Mouse (Mus musculus) macrophage (primary cell): ENCODE results near the gene Hipk3. TPM values are rescaled to one million over a fixed set of nuclear protein-coding genes. Genes with fewer than 3 reads are reported as not detected.

Experiments
- H3K27ac ChIP-seq: fragments of 350-480 bp; formaldehyde crosslinking; 2 replicates; pipeline ENCODE4 v1.9.0; 2021
- H3K36me3 ChIP-seq: fragments of 350-480 bp; formaldehyde crosslinking; 2 replicates; pipeline ENCODE4 v1.9.0; 2021; ENCODE audit errors: inconsistent target
- H3K4me3 ChIP-seq: fragments of 350-480 bp; formaldehyde crosslinking; 2 replicates; pipeline ENCODE4 v1.9.0; 2021; ENCODE audit errors: inconsistent target
- H3K79me2 ChIP-seq: fragments of 350-480 bp; formaldehyde crosslinking; 2 replicates; pipeline ENCODE4 v1.9.0; 2021; ENCODE audit errors: inconsistent target
- WGBS: methylation state at CpG from one replicate; pipeline ENCODE4 v1.1.7; 2026; ENCODE audit warnings: inconsistent platforms; ENCODE audit not compliant: missing documents; 5-methylcytosine and 5-hydroxymethylcytosine counted together
- polyA plus RNA-seq: library from polyadenylated mRNA; stranded (reverse); fragments of 250-400 nt; gene quantifications from 3 replicates; pipeline ENCODE4 v1.2.4, GENCODE M21; 2018; ENCODE audit warnings: inconsistent platforms

The Hipk3 gene
- polyA plus RNA-seq, 1 experiment from 2014 or later, result 25.7 TPM

- H3K27ac ChIP-seq, result no peak overlapping the region
- 41% methylated on average over 2 of the region's 2 CpGs for WGBS
- H3K79me2 ChIP-seq, result peaks cover 67% of the 10 kb centered on the region
- no peak overlapping the region for H3K4me3 ChIP-seq
- H3K36me3 ChIP-seq, result no peaks in the 10 kb centered on the region
Measured at GRCm38 (mm10) chr2:104491221-104491795, 2.9 kb downstream of the Hipk3 start.

GRCm38 (mm10) chr2:104490761-104491160 is 3.5 kb downstream of the Hipk3 start:
- 100% methylated on average over 2 of the region's 2 CpGs for WGBS
- Histone ChIP-seq H3K27ac (no peak overlapping the region), H3K36me3 (no peaks in the 10 kb centered on the region), H3K79me2 (peaks cover 73% of the 10 kb centered on the region), H3K4me3 (no peak overlapping the region)

- H3K4me3 ChIP-seq, result no peak overlapping the region
- H3K36me3 ChIP-seq, result no peaks in the 10 kb centered on the region
- 96% methylated on average over 2 of the region's 2 CpGs for WGBS
- H3K27ac ChIP-seq, result no peak overlapping the region
- peaks cover 82% of the 10 kb centered on the region for H3K79me2 ChIP-seq
Measured at GRCm38 (mm10) chr2:104489851-104490250, 4.4 kb downstream of the Hipk3 start.

- 100% methylated on average over 5 of the region's 5 CpGs for whole genome bisulfite sequencing
- Histone ChIP-seq H3K79me2 (peaks cover 100% of the 10 kb centered on the region), H3K27ac (no peak overlapping the region), H3K4me3 (no peak overlapping the region), H3K36me3 (no peaks in the 10 kb centered on the region)
Measured at GRCm38 (mm10) chr2:104484438-104484837, 9.8 kb downstream of the Hipk3 start.

- H3K4me3 ChIP-seq, result no peak overlapping the region
- no peak overlapping the region for H3K27ac ChIP-seq
- no peaks in the 10 kb centered on the region for H3K36me3 ChIP-seq
- H3K79me2 ChIP-seq, result peaks cover 100% of the 10 kb centered on the region
Measured at GRCm38 (mm10) chr2:104482156-104482555, 12.1 kb downstream of the Hipk3 start.

GRCm38 (mm10) chr2:104479054-104479453 is 15.2 kb downstream of the Hipk3 start:
- Histone ChIP-seq H3K27ac (no peak overlapping the region), H3K79me2 (peaks cover 100% of the 10 kb centered on the region), H3K4me3 (no peak overlapping the region), H3K36me3 (no peaks in the 10 kb centered on the region)
- 87% methylated on average over 4 of the region's 4 CpGs for WGBS

GRCm38 (mm10) chr2:104477398-104478015 is 16.7 kb downstream of the Hipk3 start:
- Histone ChIP-seq H3K27ac (no peak overlapping the region), H3K4me3 (no peak overlapping the region), H3K79me2 (peaks cover 100% of the 10 kb centered on the region), H3K36me3 (no peaks in the 10 kb centered on the region)
- 100% methylated on average over 2 of the region's 2 CpGs for WGBS

GRCm38 (mm10) chr2:104472056-104472455 is 22.2 kb downstream of the Hipk3 start:
- over 99% methylated on average over 6 of the region's 6 CpGs for WGBS
- Histone ChIP-seq H3K27ac (no peak overlapping the region), H3K36me3 (peaks cover 5% of the 10 kb centered on the region; the same call in 1 of the 2 replicates), H3K4me3 (no peak overlapping the region), H3K79me2 (peaks cover 100% of the 10 kb centered on the region)

GRCm38 (mm10) chr2:104471161-104471560 is 23.1 kb downstream of the Hipk3 start:
- WGBS, result 88% methylated on average over 16 of the region's 16 CpGs
- Histone ChIP-seq H3K36me3 (peaks cover 5% of the 10 kb centered on the region; the same call in 1 of the 2 replicates), H3K27ac (no peak overlapping the region), H3K4me3 (no peak overlapping the region), H3K79me2 (peaks cover 100% of the 10 kb centered on the region)

- Histone ChIP-seq H3K4me3 (no peak overlapping the region), H3K79me2 (peaks cover 100% of the 10 kb centered on the region), H3K27ac (no peak overlapping the region), H3K36me3 (peaks cover 5% of the 10 kb centered on the region; the same call in 1 of the 2 replicates)
- WGBS, result 95% methylated on average over 6 of the region's 6 CpGs
Measured at GRCm38 (mm10) chr2:104470536-104470935, 23.7 kb downstream of the Hipk3 start.

- H3K79me2 ChIP-seq, result peaks cover 100% of the 10 kb centered on the region
- 96% methylated on average over 5 of the region's 5 CpGs for WGBS
- no peak overlapping the region for H3K4me3 ChIP-seq
- H3K27ac ChIP-seq, result no peak overlapping the region
- peaks cover 5% of the 10 kb centered on the region; the same call in 1 of the 2 replicates for H3K36me3 ChIP-seq
Measured at GRCm38 (mm10) chr2:104468419-104468818, 25.8 kb downstream of the Hipk3 start.

- 85% methylated on average over 8 of the region's 9 CpGs for WGBS
- no peak overlapping the region for H3K27ac ChIP-seq
- no peak overlapping the region for H3K4me3 ChIP-seq
- peaks cover 5% of the 10 kb centered on the region; the same call in 1 of the 2 replicates for H3K36me3 ChIP-seq
- H3K79me2 ChIP-seq, result peaks cover 100% of the 10 kb centered on the region
Measured at GRCm38 (mm10) chr2:104466908-104467616, 27.2 kb downstream of the Hipk3 start.

- peaks cover 4% of the 10 kb centered on the region; the same call in 1 of the 2 replicates for H3K36me3 ChIP-seq
- peaks cover 100% of the 10 kb centered on the region for H3K79me2 ChIP-seq
- 97% methylated on average over 7 of the region's 8 CpGs for WGBS
- no peak overlapping the region for H3K4me3 ChIP-seq
- no peak overlapping the region for H3K27ac ChIP-seq
Measured at GRCm38 (mm10) chr2:104465639-104466430, 28.4 kb downstream of the Hipk3 start.

- Histone ChIP-seq H3K27ac (no peak overlapping the region), H3K79me2 (peaks cover 100% of the 10 kb centered on the region), H3K36me3 (no peaks in the 10 kb centered on the region), H3K4me3 (no peak overlapping the region)
- 29% methylated on average over 3 of the region's 3 CpGs for WGBS
Measured at GRCm38 (mm10) chr2:104460021-104460420, 34.2 kb downstream of the Hipk3 start.
